Mouse (Mus musculus): Measurements from ENCODE around the gene Pik3r2. TPM values are rescaled to one million over a fixed set of nuclear protein-coding genes. Genes with fewer than 3 reads are reported as not detected.

Gene Pik3r2
- polyA plus RNA-seq, 1 experiment from 2014 or later: 28.0 TPM

GRCm38 (mm10) chr8:70786291-70787050 is 10.0 kb upstream of the Pik3r2 start:
- H3K27ac ChIP-seq (ENCODE audit: low read length): no peak overlapping the region
- peaks cover 5% of the 10 kb centered on the region for H3K4me1 ChIP-seq (ENCODE audit: insufficient read depth, low read depth, low read length)
- TF ChIP-seq EP300 (IDR thresholded peaks at IDR 0.05) (no peak), CTCF (IDR thresholded peaks at IDR 0.05) (no peak)
- no peaks in the 10 kb centered on the region for H3K9me3 ChIP-seq (ENCODE audit: low read length)
- H3K4me3 ChIP-seq (ENCODE audit: low read depth, low read length): no peak overlapping the region
- ATAC-seq (no peak), DNase-seq (ENCODE audit: low spot score) (no peak)
- H3K36me3 ChIP-seq (ENCODE audit: insufficient read depth, low read length): peaks cover 17% of the 10 kb centered on the region
- WGBS: 90% methylated on average over 25 of the region's 25 CpGs
- no peak overlapping the region for H3K4me2 ChIP-seq (replicated peaks; ENCODE audit: low read depth, low read length)
- no peaks in the 10 kb centered on the region for H3K27me3 ChIP-seq (replicated peaks; ENCODE audit: insufficient read depth, low read length)
- H3K9ac ChIP-seq (replicated peaks; ENCODE audit: low read depth): no peak overlapping the region

GRCm38 (mm10) chr8:70780093-70780492 is 3.6 kb upstream of the Pik3r2 start:
- Histone ChIP-seq H3K4me2 (replicated peaks; ENCODE audit: low read depth, low read length) (no peak overlapping the region), H3K27ac (ENCODE audit: low read length) (no peak overlapping the region), H3K27me3 (replicated peaks; ENCODE audit: insufficient read depth, low read length) (no peaks in the 10 kb centered on the region), H3K4me1 (ENCODE audit: insufficient read depth, low read depth, low read length) (peaks cover 10% of the 10 kb centered on the region; the same call in 1 of the 2 replicates), H3K4me3 (ENCODE audit: low read depth, low read length) (no peak overlapping the region), H3K9me3 (ENCODE audit: low read length) (no peaks in the 10 kb centered on the region), H3K9ac (replicated peaks; ENCODE audit: low read depth) (no peak overlapping the region), H3K36me3 (ENCODE audit: insufficient read depth, low read length) (peaks cover 24% of the 10 kb centered on the region)
- TF ChIP-seq EP300 (IDR thresholded peaks at IDR 0.05): no peak
- no peak for TF ChIP-seq CTCF (IDR thresholded peaks at IDR 0.05)
- no peak for DNase-seq (ENCODE audit: low spot score)
- ATAC-seq: no peak
- WGBS: 63% methylated on average over 11 of the region's 11 CpGs

- no peak for TF ChIP-seq EP300 (IDR thresholded peaks at IDR 0.05)
- no peak for TF ChIP-seq CTCF (IDR thresholded peaks at IDR 0.05)
- Histone ChIP-seq H3K27ac (ENCODE audit: low read length) (peak overlapping the region; percentile 98; the same call in 1 of the 2 replicates), H3K4me3 (ENCODE audit: low read depth, low read length) (peak overlapping the region; percentile 78), H3K4me2 (replicated peaks; ENCODE audit: low read depth, low read length) (peak overlapping the region; percentile 100), H3K27me3 (replicated peaks; ENCODE audit: insufficient read depth, low read length) (no peaks in the 10 kb centered on the region), H3K9me3 (ENCODE audit: low read length) (no peaks in the 10 kb centered on the region), H3K36me3 (ENCODE audit: insufficient read depth, low read length) (peaks cover 15% of the 10 kb centered on the region), H3K4me1 (ENCODE audit: insufficient read depth, low read depth, low read length) (peaks cover 10% of the 10 kb centered on the region; the same call in 1 of the 2 replicates), H3K9ac (replicated peaks; ENCODE audit: low read depth) (peak overlapping the region; percentile 95)
- no peak for DNase-seq (ENCODE audit: low spot score)
- WGBS: 2% methylated on average over 28 of the region's 34 CpGs
- no peak for ATAC-seq
Observed at GRCm38 (mm10) chr8:70775851-70776495, 540 bp downstream of the Pik3r2 start.

- Histone ChIP-seq H3K4me3 (ENCODE audit: low read depth, low read length) (no peak overlapping the region), H3K36me3 (ENCODE audit: insufficient read depth, low read length) (peaks cover 8% of the 10 kb centered on the region; the same call in 1 of the 2 replicates), H3K9me3 (ENCODE audit: low read length) (no peaks in the 10 kb centered on the region), H3K27me3 (replicated peaks; ENCODE audit: insufficient read depth, low read length) (no peaks in the 10 kb centered on the region), H3K9ac (replicated peaks; ENCODE audit: low read depth) (peak overlapping the region; percentile 95), H3K4me1 (ENCODE audit: insufficient read depth, low read depth, low read length) (peaks cover 10% of the 10 kb centered on the region; the same call in 1 of the 2 replicates), H3K4me2 (replicated peaks; ENCODE audit: low read depth, low read length) (peak overlapping the region; percentile 100; the same call in 1 of the 2 replicates), H3K27ac (ENCODE audit: low read length) (no peak overlapping the region)
- 82% methylated on average over 5 of the region's 5 CpGs for whole genome bisulfite sequencing
- ATAC-seq: no peak
- no peak for TF ChIP-seq CTCF (IDR thresholded peaks at IDR 0.05)
- TF ChIP-seq EP300 (IDR thresholded peaks at IDR 0.05): no peak
- no peak for DNase-seq (ENCODE audit: low spot score)
Observed at GRCm38 (mm10) chr8:70775227-70775626, 1.3 kb downstream of the Pik3r2 start.

GRCm38 (mm10) chr8:70774740-70775139 is 1.8 kb downstream of the Pik3r2 start:
- Histone ChIP-seq H3K9ac (replicated peaks; ENCODE audit: low read depth) (peak overlapping the region; percentile 95; the same call in 1 of the 2 replicates), H3K4me3 (ENCODE audit: low read depth, low read length) (no peak overlapping the region), H3K9me3 (ENCODE audit: low read length) (no peaks in the 10 kb centered on the region), H3K27ac (ENCODE audit: low read length) (no peak overlapping the region), H3K4me1 (ENCODE audit: insufficient read depth, low read depth, low read length) (peaks cover 10% of the 10 kb centered on the region; the same call in 1 of the 2 replicates), H3K36me3 (ENCODE audit: insufficient read depth, low read length) (peaks cover 6% of the 10 kb centered on the region; the same call in 1 of the 2 replicates), H3K4me2 (replicated peaks; ENCODE audit: low read depth, low read length) (no peak overlapping the region), H3K27me3 (replicated peaks; ENCODE audit: insufficient read depth, low read length) (no peaks in the 10 kb centered on the region)
- 91% methylated on average over 18 of the region's 18 CpGs for WGBS
- ATAC-seq (no peak), DNase-seq (ENCODE audit: low spot score) (no peak)
- TF ChIP-seq CTCF (IDR thresholded peaks at IDR 0.05) (no peak), EP300 (IDR thresholded peaks at IDR 0.05) (no peak)

GRCm38 (mm10) chr8:70773833-70774232 is 2.7 kb downstream of the Pik3r2 start:
- peak; percentile 81 for DNase-seq (ENCODE audit: low spot score)
- Histone ChIP-seq H3K4me1 (ENCODE audit: insufficient read depth, low read depth, low read length) (peaks cover 10% of the 10 kb centered on the region; the same call in 1 of the 2 replicates), H3K4me2 (replicated peaks; ENCODE audit: low read depth, low read length) (no peak overlapping the region)

More at GRCm38 (mm10) chr8:70773833-70774232, 2.7 kb downstream of the Pik3r2 start:
- no peak for ATAC-seq
- Histone ChIP-seq H3K27ac (ENCODE audit: low read length) (peak overlapping the region; percentile 54), H3K27me3 (replicated peaks; ENCODE audit: insufficient read depth, low read length) (no peaks in the 10 kb centered on the region), H3K9ac (replicated peaks; ENCODE audit: low read depth) (peak overlapping the region; percentile 95; the same call in 1 of the 2 replicates), H3K9me3 (ENCODE audit: low read length) (no peaks in the 10 kb centered on the region), H3K36me3 (ENCODE audit: insufficient read depth, low read length) (peaks cover 3% of the 10 kb centered on the region; the same call in 1 of the 2 replicates), H3K4me3 (ENCODE audit: low read depth, low read length) (no peak overlapping the region)
- WGBS: 24% methylated on average over 9 of the region's 9 CpGs
- TF ChIP-seq CTCF (IDR thresholded peaks at IDR 0.05): no peak
- TF ChIP-seq EP300 (IDR thresholded peaks at IDR 0.05): no peak

Data from lung, postnatal 0 days (tissue).